Comparison of ENCODE assay signal across 14 mouse cellular contexts in genomic region chr14:30635219-30635910, GRCm38 (mm10). TPM values are rescaled to one million over a fixed set of nuclear protein-coding genes. Genes with fewer than 3 reads are reported as not detected.
DNase-seq lines count a peak whose midpoint lies in the region; ATAC-seq and TF ChIP-seq lines count a peak whose summit lies in the region.
"Had no signal": no experiment of that assay in that cellular context is flagged by ENCODE, and none has a peak within 500 bp of the region (broad histone marks: within the 10 kb centered on the region; RNA-seq: fewer than 3 reads in every experiment).

No protein-coding gene starts in this region.

- TF ChIP-seq POLR2A in kidney, adult 2 months (IDR thresholded peaks at IDR 0.05; ENCODE audit: low read depth, low read length), result no peak
- peak; percentile 43 for TF ChIP-seq POLR2A in small intestine, adult 2 months (IDR thresholded peaks at IDR 0.05; ENCODE audit: low read depth, low read length)

- ATAC-seq in midbrain, postnatal 0 days (ENCODE audit: low FRiP score), result no peak

- H3K4me3 ChIP-seq in heart, embryonic 10.5 days, result no peak overlapping the region
- H3K4me3 ChIP-seq in kidney, adult 2 months (ENCODE audit: insufficient read depth, low read depth, low read length), result no peak overlapping the region
- no peak overlapping the region for H3K4me3 ChIP-seq in small intestine, adult 2 months (ENCODE audit: low read depth, low read length)
- H3K4me3 ChIP-seq in midbrain, postnatal 0 days (ENCODE audit: low read depth, low read length), result no peak overlapping the region
- H3K4me3 ChIP-seq: embryonic facial prominence, embryonic 13.5 days; hindbrain, embryonic 15.5 days; liver, embryonic 13.5 days; megakaryocyte, embryonic 14.5 days had no signal

- H3K9me3 ChIP-seq in heart, embryonic 10.5 days, result no peaks in the 10 kb centered on the region
- no peaks in the 10 kb centered on the region for H3K9me3 ChIP-seq in midbrain, postnatal 0 days (ENCODE audit: low read length)
- H3K9me3 ChIP-seq: embryonic facial prominence, embryonic 13.5 days; hindbrain, embryonic 15.5 days; liver, embryonic 13.5 days; megakaryocyte, embryonic 14.5 days had no signal

- TF ChIP-seq CTCF in kidney, adult 2 months (conservative IDR thresholded peaks at IDR 0.05; ENCODE audit: insufficient read depth, insufficient read length, low read depth, low read length), result no peak
- no peak for TF ChIP-seq CTCF in small intestine, adult 2 months (IDR thresholded peaks at IDR 0.05; ENCODE audit: extremely low read depth, insufficient read length, insufficient replicate concordance, low read depth, low read length)
- no peak for TF ChIP-seq CTCF in midbrain, postnatal 0 days (IDR thresholded peaks at IDR 0.05)

- DNase-seq in heart, embryonic 10.5 days (ENCODE audit: low spot score), result no peak
- no peak for DNase-seq in heart, postnatal 14 days
- peak; percentile 86 for DNase-seq in adrenal gland, adult 2 months
- DNase-seq in kidney, adult 2 months, result peak; percentile 95
- DNase-seq in midbrain, postnatal 0 days (ENCODE audit: low spot score), result no peak
- no peak for DNase-seq in cerebellum, adult 9-11 months
- DNase-seq in urinary bladder, adult 18-20 months (ENCODE audit: low spot score in 2 of 2), result no peak
- DNase-seq: liver, embryonic 13.5 days; thymus, adult 18-20 months had no signal

- no peak overlapping the region for H3K9ac ChIP-seq in midbrain, postnatal 0 days (replicated peaks; ENCODE audit: low read length, poor library complexity, severe bottlenecking)
- H3K9ac ChIP-seq: embryonic facial prominence, embryonic 13.5 days; hindbrain, embryonic 15.5 days; liver, embryonic 13.5 days had no signal

- H3K4me1 ChIP-seq in heart, embryonic 10.5 days, result peaks cover 52% of the 10 kb centered on the region
- peaks cover 51% of the 10 kb centered on the region for H3K4me1 ChIP-seq in kidney, adult 2 months (ENCODE audit: control insufficient read depth, insufficient read depth, low read length)
- peaks cover 65% of the 10 kb centered on the region for H3K4me1 ChIP-seq in small intestine, adult 2 months (ENCODE audit: control insufficient read depth, insufficient read depth, insufficient read length, low read length)
- H3K4me1 ChIP-seq in midbrain, postnatal 0 days (ENCODE audit: insufficient read depth, low read length), result no peaks in the 10 kb centered on the region
- H3K4me1 ChIP-seq: hindbrain, embryonic 15.5 days had no signal

- 75% methylated on average over 13 of the region's 13 CpGs for WGBS in heart, embryonic 10.5 days
- 52% methylated on average over 13 of the region's 13 CpGs for WGBS in kidney, adult 2 months
- WGBS in small intestine, adult 2 months, result 23% methylated on average over 13 of the region's 13 CpGs
- WGBS in midbrain, postnatal 0 days, result 86% methylated on average over 13 of the region's 13 CpGs

- peak overlapping the region; percentile 6; the same call in 1 of the 2 replicates for H3K27ac ChIP-seq in heart, embryonic 10.5 days
- H3K27ac ChIP-seq in kidney, adult 2 months (ENCODE audit: insufficient read depth, low read depth, low read length), result peak overlapping the region; percentile 91
- peak overlapping the region; percentile 92 for H3K27ac ChIP-seq in small intestine, adult 2 months (ENCODE audit: insufficient read depth, low read depth, low read length)
- H3K27ac ChIP-seq in midbrain, postnatal 0 days (ENCODE audit: low read depth, low read length), result no peak overlapping the region
- H3K27ac ChIP-seq: embryonic facial prominence, embryonic 13.5 days; hindbrain, embryonic 15.5 days; liver, embryonic 13.5 days had no signal

- H3K27me3 ChIP-seq in heart, embryonic 10.5 days (ENCODE audit: insufficient read depth, poor library complexity, severe bottlenecking), result peaks cover 6% of the 10 kb centered on the region; the same call in 1 of the 2 replicates
- no peaks in the 10 kb centered on the region for H3K27me3 ChIP-seq in kidney, adult 2 months (replicated peaks; ENCODE audit: control insufficient read depth, insufficient read depth, low read length)
- no peaks in the 10 kb centered on the region for H3K27me3 ChIP-seq in small intestine, adult 2 months (ENCODE audit: control insufficient read depth, insufficient read depth, low read length)
- no peaks in the 10 kb centered on the region for H3K27me3 ChIP-seq in midbrain, postnatal 0 days (ENCODE audit: insufficient read depth, low read length)
- H3K27me3 ChIP-seq: embryonic facial prominence, embryonic 13.5 days; hindbrain, embryonic 15.5 days; liver, embryonic 13.5 days had no signal

- no peak overlapping the region for H3K4me2 ChIP-seq in midbrain, postnatal 0 days (ENCODE audit: low read depth, low read length, poor library complexity, severe bottlenecking)
- H3K4me2 ChIP-seq: embryonic facial prominence, embryonic 13.5 days; heart, embryonic 11.5 days; hindbrain, embryonic 15.5 days; liver, embryonic 13.5 days had no signal

- H3K36me3 ChIP-seq in heart, embryonic 10.5 days, result no peaks in the 10 kb centered on the region
- H3K36me3 ChIP-seq in kidney, adult 2 months (ENCODE audit: control insufficient read depth, insufficient read depth, low read length), result no peaks in the 10 kb centered on the region
- no peaks in the 10 kb centered on the region for H3K36me3 ChIP-seq in small intestine, adult 2 months (ENCODE audit: control insufficient read depth, insufficient read depth, low read length)
- no peaks in the 10 kb centered on the region for H3K36me3 ChIP-seq in midbrain, postnatal 0 days (ENCODE audit: insufficient read depth, low read length)
- H3K36me3 ChIP-seq: embryonic facial prominence, embryonic 13.5 days; hindbrain, embryonic 15.5 days; liver, embryonic 13.5 days had no signal

- intact Hi-C loops in heart, postnatal 14 days (cut with DNase I), result no loop called here

RNA-seq across cellular contexts. Expression of gene Prkcd, which starts 9.4 kb away (rescaled TPM):
- 32.4 and 37.3 TPM in 2 replicates for polyA plus RNA-seq in heart, embryonic 10.5 days (2016; fragmentation: Nextera tagmentation; extraction: Ambion mirVana)
- total RNA-seq in heart, postnatal 14 days (2021), result 10 to 100 TPM; 14.3 to 15.7 TPM
- 100 to 1,000 TPM in 1 of 2 experiments, 10 to 100 TPM in 1; 83.4 to 367 TPM for total RNA-seq in adrenal gland, adult 2 months (2021)
- polyA plus RNA-seq in adrenal gland, adult 2 months (2012; rRNA removed), result 266 and 407 TPM in 2 replicates
- 80.6 and 96.2 TPM in 2 replicates for polyA plus RNA-seq in kidney, adult 2 months (2012; rRNA removed)
- polyA plus RNA-seq in small intestine, adult 2 months (2012; rRNA removed), result 149 and 287 TPM in 2 replicates
- 17.0 and 19.1 TPM in 2 replicates for total RNA-seq in midbrain, postnatal 0 days (2014; rRNA removed)
- polyA plus RNA-seq in midbrain, postnatal 0 days (2015; fragmentation: Nextera tagmentation; extraction: Ambion mirVana), result 12.1 and 13.2 TPM in 2 replicates

RNA-seq across cellular contexts. Expression of gene Rft1, which starts 18.8 kb away (rescaled TPM):
- polyA plus RNA-seq in heart, embryonic 10.5 days (2016; fragmentation: Nextera tagmentation; extraction: Ambion mirVana), result 11.6 and 11.8 TPM in 2 replicates
- 1 to 10 TPM; 9.2 to 9.5 TPM for total RNA-seq in heart, postnatal 14 days (2021)
- total RNA-seq in adrenal gland, adult 2 months (2021), result 10 to 100 TPM; 24.7 to 25.4 TPM
- 16.3 and 17.1 TPM in 2 replicates for polyA plus RNA-seq in adrenal gland, adult 2 months (2012; rRNA removed)
- polyA plus RNA-seq in kidney, adult 2 months (2012; rRNA removed), result 17.6 and 18.8 TPM in 2 replicates
- polyA plus RNA-seq in small intestine, adult 2 months (2012; rRNA removed), result 3.9 and 5.6 TPM in 2 replicates
- 12.3 and 12.6 TPM in 2 replicates for total RNA-seq in midbrain, postnatal 0 days (2014; rRNA removed)
- polyA plus RNA-seq in midbrain, postnatal 0 days (2015; fragmentation: Nextera tagmentation; extraction: Ambion mirVana), result 9.6 TPM in 2 replicates

Comparison
In these comparisons a context has a peak if more than half of its experiments do, and no peak if none do; other contexts are left out.
1. DNase-seq: peak in adrenal gland, adult 2 months (single experiment) and kidney, adult 2 months (single experiment); none in heart, embryonic 10.5 days (single experiment), heart, postnatal 14 days (0 of 2), midbrain, postnatal 0 days (single experiment), cerebellum, adult 9-11 months (single experiment) and urinary bladder, adult 18-20 months (0 of 2).